Mouse (Mus musculus): ENCODE data around the gene 4930412O13Rik. TPM values are rescaled to one million over a fixed set of nuclear protein-coding genes. Genes with fewer than 3 reads are reported as not detected.

Gene 4930412O13Rik
- polyA plus RNA-seq, 1 experiment from 2014 or later: 0.23 TPM

DNA sequence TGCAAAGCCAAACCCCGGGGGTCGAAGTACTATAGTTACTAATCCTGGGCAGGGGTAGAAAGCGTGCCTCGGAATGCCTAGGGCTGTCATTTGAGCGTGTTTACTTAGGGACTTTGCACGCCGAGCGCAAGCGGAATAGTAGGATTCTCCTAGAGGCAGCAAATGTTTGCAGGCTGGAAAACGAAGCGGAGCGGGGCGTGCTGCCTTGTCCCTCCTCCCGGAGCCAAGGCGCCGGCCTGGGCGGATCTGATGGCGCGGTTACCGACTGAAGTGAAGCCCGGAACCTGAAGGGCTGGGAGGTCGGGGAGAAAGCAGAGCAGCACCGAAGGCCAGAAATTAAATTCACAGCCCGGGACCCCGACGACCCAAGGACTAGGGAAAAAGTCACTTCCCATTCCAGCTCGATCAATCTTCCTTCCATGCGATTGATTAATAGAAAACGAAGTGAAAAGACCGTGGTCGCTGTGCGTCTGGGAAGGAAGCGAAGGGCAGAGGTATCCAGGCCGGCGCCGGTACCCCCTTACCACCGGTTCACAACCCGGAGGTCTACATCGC is 1.4 kb downstream of the 4930412O13Rik start:
- Histone ChIP-seq H3K9me3 (no peaks in the 10 kb centered on the region), H3K36me3 (no peaks in the 10 kb centered on the region), H3K9ac (peak overlapping the region; percentile 35; the same call in 1 of the 2 replicates), H3K4me2 (replicated peaks) (peak overlapping the region; percentile 64), H3K4me3 (peak overlapping the region; percentile 38), H3K27ac (no peak overlapping the region), H3K4me1 (peaks cover 49% of the 10 kb centered on the region), H3K27me3 (peaks cover 98% of the 10 kb centered on the region)
- no peak for ATAC-seq (ENCODE audit: low FRiP score, low read depth)
- WGBS: under 1% methylated on average over 39 of the region's 39 CpGs

- ATAC-seq (ENCODE audit: low FRiP score, low read depth): no peak
- Histone ChIP-seq H3K36me3 (no peaks in the 10 kb centered on the region), H3K4me3 (peak overlapping the region; percentile 38), H3K27me3 (peaks cover 98% of the 10 kb centered on the region), H3K9me3 (no peaks in the 10 kb centered on the region), H3K27ac (no peak overlapping the region), H3K4me2 (replicated peaks) (peak overlapping the region; percentile 64), H3K4me1 (peaks cover 48% of the 10 kb centered on the region), H3K9ac (0 out of 2 replicates have a peak overlapping the region, but pooled peaks have one; percentile 13)
- 1% methylated on average over 43 of the region's 43 CpGs for WGBS
Measured at GRCm38 (mm10) chr2:9882926-9883802, 2.1 kb downstream of the 4930412O13Rik start.

GRCm38 (mm10) chr2:9883803-9884532 is 2.9 kb downstream of the 4930412O13Rik start:
- Histone ChIP-seq H3K9me3 (no peaks in the 10 kb centered on the region), H3K27me3 (peaks cover 99% of the 10 kb centered on the region), H3K4me2 (replicated peaks) (peak overlapping the region; percentile 64), H3K27ac (no peak overlapping the region), H3K4me3 (peak overlapping the region; percentile 38), H3K4me1 (peaks cover 44% of the 10 kb centered on the region), H3K9ac (no peak overlapping the region), H3K36me3 (no peaks in the 10 kb centered on the region)
- under 1% methylated on average over 27 of the region's 27 CpGs for WGBS
- no peak for ATAC-seq (ENCODE audit: low FRiP score, low read depth)

GRCm38 (mm10) chr2:9884533-9885216 is 3.6 kb downstream of the 4930412O13Rik start:
- Histone ChIP-seq H3K27ac (no peak overlapping the region), H3K4me1 (peaks cover 44% of the 10 kb centered on the region), H3K27me3 (peaks cover 99% of the 10 kb centered on the region), H3K4me3 (no peak overlapping the region), H3K9ac (no peak overlapping the region), H3K36me3 (no peaks in the 10 kb centered on the region), H3K9me3 (no peaks in the 10 kb centered on the region), H3K4me2 (replicated peaks) (peak overlapping the region; percentile 64; the same call in 1 of the 2 replicates)
- no peak for ATAC-seq (ENCODE audit: low FRiP score, low read depth)
- 5% methylated on average over 15 of the region's 15 CpGs for WGBS

GRCm38 (mm10) chr2:9885217-9885770 is 4.2 kb downstream of the 4930412O13Rik start:
- 4% methylated on average over 14 of the region's 14 CpGs for WGBS
- peaks cover 99% of the 10 kb centered on the region for H3K27me3 ChIP-seq

DNA sequence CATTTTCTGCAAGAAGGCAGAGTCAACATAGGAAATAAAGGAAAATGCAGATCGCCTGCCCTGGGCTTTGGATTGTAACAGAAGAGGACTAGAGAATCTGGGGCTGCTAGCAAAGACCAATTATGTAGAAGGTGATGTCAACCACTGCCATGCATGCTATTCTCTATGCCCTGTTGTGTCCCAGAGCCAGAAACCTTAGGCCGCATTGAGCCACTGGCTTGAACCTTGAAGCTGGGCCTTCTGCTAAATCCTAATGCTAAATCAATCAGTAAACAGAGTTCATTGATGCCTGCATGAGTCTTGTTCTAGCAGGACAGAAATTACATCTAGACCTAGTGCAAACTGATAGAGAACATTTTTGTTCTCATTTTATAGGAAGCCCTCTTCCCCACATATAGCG is 5.0 kb downstream of the 4930412O13Rik start:
- no peak overlapping the region for H3K4me2 ChIP-seq (replicated peaks)
- H3K9ac ChIP-seq: no peak overlapping the region
- WGBS: 14% methylated on average over 3 of the region's 3 CpGs
- no peak overlapping the region for H3K4me3 ChIP-seq
- H3K27ac ChIP-seq: no peak overlapping the region
- peaks cover 99% of the 10 kb centered on the region for H3K27me3 ChIP-seq
- peaks cover 41% of the 10 kb centered on the region for H3K4me1 ChIP-seq
- no peaks in the 10 kb centered on the region for H3K9me3 ChIP-seq
- no peak for ATAC-seq (ENCODE audit: low FRiP score, low read depth)
- H3K36me3 ChIP-seq: no peaks in the 10 kb centered on the region

More at GRCm38 (mm10) chr2:9885217-9885770, 4.2 kb downstream of the 4930412O13Rik start:
- Histone ChIP-seq H3K4me3 (no peak overlapping the region), H3K36me3 (no peaks in the 10 kb centered on the region), H3K9ac (no peak overlapping the region), H3K27ac (no peak overlapping the region), H3K4me2 (replicated peaks) (no peak overlapping the region), H3K9me3 (no peaks in the 10 kb centered on the region), H3K4me1 (peaks cover 45% of the 10 kb centered on the region)
- ATAC-seq (ENCODE audit: low FRiP score, low read depth): no peak

- WGBS: 4% methylated on average over 7 of the region's 7 CpGs
- no peak for ATAC-seq (ENCODE audit: low FRiP score, low read depth)
- Histone ChIP-seq H3K9ac (no peak overlapping the region), H3K4me1 (peaks cover 30% of the 10 kb centered on the region), H3K27ac (no peak overlapping the region), H3K36me3 (no peaks in the 10 kb centered on the region), H3K27me3 (peaks cover 95% of the 10 kb centered on the region), H3K9me3 (no peaks in the 10 kb centered on the region), H3K4me2 (replicated peaks) (no peak overlapping the region), H3K4me3 (no peak overlapping the region)
Measured at GRCm38 (mm10) chr2:9886921-9887610, 6.0 kb downstream of the 4930412O13Rik start.

DNA sequence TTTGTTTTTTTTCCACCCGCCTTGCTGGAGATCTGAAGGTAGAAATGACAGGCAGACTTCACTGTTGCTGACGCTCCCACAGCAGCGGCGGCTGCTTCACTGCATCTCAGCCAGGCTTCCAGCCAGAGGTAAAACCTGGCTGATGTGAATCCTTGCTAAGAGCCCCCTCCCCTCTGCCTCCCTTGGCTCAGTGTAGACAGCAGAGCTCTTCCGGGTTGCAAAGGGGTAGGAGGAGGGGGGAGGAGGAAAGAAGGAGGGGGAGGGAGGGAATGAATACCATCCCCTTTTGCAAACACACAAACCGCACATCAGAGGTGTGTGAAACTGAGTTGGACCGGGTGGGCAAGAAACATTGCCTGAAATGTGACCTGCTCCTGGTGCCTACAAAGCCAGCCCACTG is 6.6 kb downstream of the 4930412O13Rik start:
- H3K4me3 ChIP-seq: no peak overlapping the region
- ATAC-seq (ENCODE audit: low FRiP score, low read depth): no peak
- H3K9me3 ChIP-seq: no peaks in the 10 kb centered on the region
- WGBS: under 1% methylated on average over 7 of the region's 7 CpGs
- H3K9ac ChIP-seq: no peak overlapping the region
- no peak overlapping the region for H3K27ac ChIP-seq
- H3K4me1 ChIP-seq: peaks cover 25% of the 10 kb centered on the region
- H3K4me2 ChIP-seq (replicated peaks): no peak overlapping the region
- no peaks in the 10 kb centered on the region for H3K36me3 ChIP-seq
- H3K27me3 ChIP-seq: peaks cover 95% of the 10 kb centered on the region

DNA sequence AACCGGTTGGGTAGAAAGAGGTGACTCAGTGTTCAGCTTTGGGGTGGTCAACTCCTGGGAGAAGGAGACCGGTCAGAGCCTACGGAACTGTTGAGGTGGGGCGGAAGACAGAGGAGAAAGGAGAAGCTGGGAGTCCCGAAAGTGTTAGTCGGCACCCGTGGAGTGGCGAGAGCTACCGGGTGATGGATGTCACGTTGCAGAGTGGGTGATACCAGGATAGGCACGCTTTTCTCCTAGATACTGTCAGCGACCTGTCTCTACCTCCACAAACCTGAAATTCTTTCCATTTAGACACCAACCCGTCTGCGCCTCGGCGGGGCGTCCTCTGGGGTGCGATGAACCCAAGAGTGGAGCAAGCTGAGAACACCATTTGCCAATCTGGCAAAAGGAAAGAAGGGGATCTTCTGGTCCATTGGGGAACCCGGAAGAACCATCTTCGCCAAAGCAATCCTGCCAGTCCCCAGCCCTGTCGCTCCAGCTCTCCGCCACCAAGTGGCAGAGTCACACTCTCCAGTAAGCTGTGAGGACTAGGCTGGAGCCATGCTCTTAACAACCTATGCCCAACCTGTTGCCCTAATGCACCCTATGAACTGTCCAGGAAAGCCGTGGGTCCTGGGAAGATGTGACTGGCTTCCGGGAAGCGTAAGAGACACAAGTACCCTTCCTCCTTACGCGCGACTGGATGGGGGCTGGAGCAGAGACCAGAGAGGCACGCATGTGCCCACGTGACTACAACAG is 8.0 kb downstream of the 4930412O13Rik start, which contains the start of gene 9230102O04Rik:
Gene 9230102O04Rik (minus strand): TSS at position 628 of the 738 bp plus-strand sequence.
- peak within 1 kb of the TSS; percentile 46 for H3K4me2 ChIP-seq (replicated peaks)
- peak; percentile 42; the same call in 1 of the 2 replicates for ATAC-seq (ENCODE audit: low FRiP score, low read depth)
- under 1% methylated on average over 30 of the region's 30 CpGs for WGBS
- peak within 1 kb of the TSS; percentile 18 for H3K4me3 ChIP-seq
- H3K36me3 ChIP-seq: no peaks in the 10 kb centered on the region
- peaks cover 95% of the 10 kb centered on the region for H3K27me3 ChIP-seq
- H3K4me1 ChIP-seq: peaks cover 13% of the 10 kb centered on the region; the same call in 1 of the 2 replicates
- no peak within 1 kb of the TSS for H3K27ac ChIP-seq
- H3K9ac ChIP-seq: no peak within 1 kb of the TSS
- H3K9me3 ChIP-seq: no peaks in the 10 kb centered on the region

- WGBS: under 1% methylated on average over 23 of the region's 23 CpGs
- Histone ChIP-seq H3K4me2 (replicated peaks) (peak within 1 kb of the TSS; percentile 46), H3K36me3 (no peaks in the 10 kb centered on the region), H3K27me3 (peaks cover 95% of the 10 kb centered on the region), H3K9me3 (no peaks in the 10 kb centered on the region), H3K4me1 (peaks cover 13% of the 10 kb centered on the region; the same call in 1 of the 2 replicates), H3K9ac (no peak within 1 kb of the TSS), H3K4me3 (peak within 1 kb of the TSS; percentile 18), H3K27ac (no peak within 1 kb of the TSS)
- no peak for ATAC-seq (ENCODE audit: low FRiP score, low read depth)
Measured at GRCm38 (mm10) chr2:9889651-9890183, 8.7 kb downstream of the 4930412O13Rik start, which contains the start of gene Gata3. Gene Gata3 (minus strand): TSS chr2:9890034.

All from limb, embryonic 13.5 days (tissue).